Mouse (Mus musculus) yolk sac, embryonic 10.5 days (tissue): ENCODE measurements around the gene Arhgef3.

Experiments used
- DNase-seq: peaks from one replicate; pipeline ENCODE4 v3.0.0-alpha.2; 2017; ENCODE audit warnings: low spot score

Arhgef3 gene

DNA sequence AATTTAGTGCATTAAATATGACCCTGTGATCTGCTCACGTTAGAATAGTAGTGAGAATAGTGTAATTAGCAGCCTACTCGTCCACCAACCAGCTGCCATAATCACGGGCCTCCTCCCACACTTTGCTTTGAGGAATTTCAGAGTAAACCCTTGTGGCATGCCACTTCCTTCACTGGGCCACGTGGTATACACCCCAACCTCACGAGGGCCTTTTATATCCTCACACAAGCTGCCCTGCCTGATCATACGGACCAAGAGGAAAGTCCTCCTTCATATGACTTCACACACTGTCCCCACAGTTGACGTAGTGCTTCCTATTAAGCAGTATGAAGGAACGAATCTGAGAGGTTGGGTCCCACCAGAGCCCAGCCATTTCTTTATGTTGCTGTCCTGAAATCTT is 202.4 kb downstream of the Arhgef3 start:
- DNase-seq = no peak

DNA sequence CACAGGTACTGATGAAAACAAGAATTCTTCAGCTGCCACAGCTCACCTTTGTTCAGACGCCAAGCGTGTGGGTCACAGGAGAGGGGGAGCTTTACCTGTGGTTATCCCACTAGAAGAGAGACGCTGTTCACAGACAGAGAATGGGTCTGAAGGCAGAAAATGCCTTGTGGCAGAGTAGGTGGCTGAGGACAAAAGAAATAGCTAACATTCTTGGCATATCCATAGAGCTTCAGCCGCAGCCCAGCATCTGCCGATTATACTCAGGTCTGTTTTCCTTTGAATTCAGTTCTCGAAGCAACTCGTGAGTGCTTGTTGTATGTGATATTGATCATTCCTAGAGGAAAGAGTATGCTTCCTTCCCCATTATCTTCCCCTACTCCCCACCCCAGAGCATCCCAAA is 204.7 kb downstream of the Arhgef3 start:
- DNase-seq = no peak

DNA sequence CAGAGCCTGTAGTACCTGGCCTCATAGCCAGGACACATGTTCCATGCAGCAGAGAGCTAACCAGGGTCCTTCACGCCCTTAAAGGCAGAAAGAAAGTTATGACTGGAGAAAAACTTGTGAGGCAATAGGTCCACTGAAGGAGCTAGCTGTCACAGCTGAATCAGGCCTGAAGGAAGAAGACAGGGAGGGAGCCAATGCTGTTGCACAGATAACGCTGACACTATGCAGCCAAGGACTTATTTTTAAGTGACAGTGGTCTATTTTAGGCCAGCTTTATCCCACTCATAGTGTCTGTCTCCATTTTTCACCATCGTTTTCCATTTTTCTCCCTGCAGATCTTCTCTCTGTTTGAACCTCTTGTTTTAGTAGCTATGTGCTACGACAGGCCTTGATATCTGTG is 207.3 kb downstream of the Arhgef3 start:
- DNase-seq = no peak

DNA sequence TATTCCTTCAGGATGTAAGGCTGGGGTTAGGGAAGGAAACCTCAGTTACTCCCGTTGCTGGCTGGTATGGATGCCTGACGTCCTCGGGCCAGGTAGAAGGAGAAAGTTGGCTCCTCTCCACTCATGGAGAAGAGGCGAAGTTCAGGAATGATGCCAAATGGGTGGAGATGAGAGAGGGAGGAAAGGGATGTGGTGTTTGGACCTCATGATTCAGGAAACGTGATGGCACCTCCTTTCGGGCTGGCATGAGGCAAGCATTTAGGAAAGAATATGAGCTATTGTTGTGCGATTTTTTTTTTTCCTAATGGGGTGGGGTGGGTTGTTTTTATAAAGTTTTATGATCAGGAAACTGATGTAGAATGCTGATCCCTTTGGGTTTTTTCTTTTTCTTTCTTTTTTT is 210.0 kb downstream of the Arhgef3 start:
- DNase-seq = no peak

DNA sequence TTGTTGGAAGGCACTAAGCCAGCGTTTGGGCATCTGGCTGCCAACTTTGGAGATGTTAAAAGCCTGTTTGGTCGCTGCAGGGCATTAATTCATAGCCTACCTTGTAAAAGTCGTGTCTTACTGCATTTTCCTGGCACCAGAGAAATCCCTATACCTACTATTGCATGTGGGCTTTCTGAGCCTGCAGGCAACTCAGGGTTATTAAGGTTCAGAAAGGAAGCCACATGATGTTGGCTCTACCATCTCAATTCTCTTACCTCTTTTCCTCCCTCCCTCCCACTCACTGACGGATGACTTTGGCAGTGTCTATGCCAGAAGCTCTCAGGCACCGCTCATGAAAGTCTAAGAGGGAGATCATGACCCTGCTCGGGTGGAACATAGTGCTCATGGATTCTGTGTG is 210.8 kb downstream of the Arhgef3 start:
- DNase-seq = no peak

DNA sequence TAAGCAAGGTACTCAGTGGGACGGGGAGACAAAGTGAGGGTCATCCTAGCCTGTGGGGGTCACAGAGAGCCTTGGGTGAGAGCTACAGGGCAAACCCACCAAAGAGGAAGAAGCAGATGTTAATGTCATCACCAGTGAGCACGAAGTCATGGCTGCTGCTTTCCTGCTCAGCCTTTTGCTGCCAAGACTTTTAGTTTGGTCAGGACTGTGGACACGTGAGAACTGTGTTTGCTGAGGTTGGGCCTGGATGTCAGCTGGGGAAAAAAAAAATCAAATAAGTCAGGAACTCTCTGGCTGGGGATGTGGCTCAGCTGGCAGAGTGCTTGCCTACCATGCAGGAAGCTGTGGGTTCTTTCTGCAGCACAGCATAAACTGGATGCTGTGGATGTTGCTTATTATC is 213.2 kb downstream of the Arhgef3 start:
- no peak for DNase-seq

- no peak for DNase-seq
Measured at GRCm38 (mm10) chr14:27328952-27329351, 214.3 kb downstream of the Arhgef3 start.

- peak; percentile 59 for DNase-seq
Measured at GRCm38 (mm10) chr14:27331490-27332035, 216.9 kb downstream of the Arhgef3 start.

DNA sequence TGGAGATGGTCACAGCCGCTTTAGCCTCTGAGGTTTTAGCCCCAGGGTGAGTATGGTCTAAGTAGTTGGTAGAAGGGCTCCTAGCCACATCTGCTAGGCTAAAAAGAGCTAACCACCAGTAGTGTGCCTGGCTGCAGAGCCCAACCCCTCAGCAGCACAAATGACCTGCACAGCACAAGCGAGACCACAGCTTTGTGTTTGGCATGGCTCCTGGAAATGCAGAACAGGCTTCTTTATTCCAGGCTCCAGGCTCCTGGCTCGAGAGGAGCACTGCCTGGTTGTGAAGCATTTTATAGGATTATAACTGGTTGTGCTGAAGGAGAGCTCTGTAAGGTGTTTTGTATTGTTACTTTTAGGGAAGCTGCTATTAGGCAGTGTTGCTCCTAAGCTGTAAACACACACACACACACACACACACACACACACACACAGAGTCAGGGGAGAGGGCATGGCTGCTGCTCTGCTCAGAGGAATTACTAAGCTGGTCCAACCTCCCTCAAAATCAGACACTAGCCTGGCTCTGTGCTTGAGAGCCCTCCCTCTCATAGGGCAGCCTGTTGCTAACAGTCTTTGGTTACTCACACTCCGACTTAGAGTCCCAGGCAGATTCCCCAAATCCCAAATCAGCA is 217.8 kb downstream of the Arhgef3 start:
- no peak for DNase-seq

DNA sequence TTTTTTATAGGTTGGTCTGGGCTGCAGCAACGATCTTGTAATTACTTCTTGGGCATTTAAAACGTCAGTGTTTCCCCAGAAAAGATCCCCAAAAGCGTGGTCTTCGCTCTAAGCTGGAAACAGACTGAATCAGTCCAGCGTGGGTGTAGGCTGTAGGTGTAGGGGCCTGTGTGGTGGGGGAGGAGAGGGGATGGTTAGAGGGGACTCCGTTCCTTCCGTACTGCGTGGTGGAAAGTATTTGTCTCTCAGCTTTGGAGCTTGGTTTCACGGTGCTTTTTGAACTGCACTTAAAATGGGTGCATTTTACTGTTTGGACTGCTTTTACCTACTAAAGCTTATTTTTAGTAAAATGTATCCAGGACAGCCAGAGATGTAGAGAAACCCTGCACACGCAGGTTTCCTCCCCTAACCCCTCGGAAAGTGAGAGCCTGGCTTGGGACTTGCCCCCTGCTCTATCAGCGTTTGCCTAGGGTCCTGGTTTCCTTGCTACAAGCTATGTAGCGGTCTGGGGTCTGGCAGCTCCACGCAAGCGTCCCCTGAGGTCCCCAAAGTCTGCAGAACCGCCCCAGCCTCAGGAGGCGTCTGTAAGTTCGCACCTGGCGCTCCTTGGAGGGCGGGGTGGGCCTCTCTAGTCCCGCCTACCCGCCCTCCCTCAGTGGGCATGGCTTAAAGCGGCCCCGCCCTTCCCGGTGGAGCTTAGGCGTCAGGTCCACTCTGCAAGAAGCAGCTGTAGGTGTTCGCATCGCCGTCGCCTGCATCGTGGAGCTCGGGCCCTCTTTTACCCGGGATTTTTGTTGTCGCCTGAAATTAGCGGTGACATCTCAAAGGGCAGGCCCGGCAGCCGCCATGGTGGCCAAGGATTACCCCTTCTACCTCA is 220.9 kb downstream of the Arhgef3 start:
- peak; percentile 90 for DNase-seq

DNA sequence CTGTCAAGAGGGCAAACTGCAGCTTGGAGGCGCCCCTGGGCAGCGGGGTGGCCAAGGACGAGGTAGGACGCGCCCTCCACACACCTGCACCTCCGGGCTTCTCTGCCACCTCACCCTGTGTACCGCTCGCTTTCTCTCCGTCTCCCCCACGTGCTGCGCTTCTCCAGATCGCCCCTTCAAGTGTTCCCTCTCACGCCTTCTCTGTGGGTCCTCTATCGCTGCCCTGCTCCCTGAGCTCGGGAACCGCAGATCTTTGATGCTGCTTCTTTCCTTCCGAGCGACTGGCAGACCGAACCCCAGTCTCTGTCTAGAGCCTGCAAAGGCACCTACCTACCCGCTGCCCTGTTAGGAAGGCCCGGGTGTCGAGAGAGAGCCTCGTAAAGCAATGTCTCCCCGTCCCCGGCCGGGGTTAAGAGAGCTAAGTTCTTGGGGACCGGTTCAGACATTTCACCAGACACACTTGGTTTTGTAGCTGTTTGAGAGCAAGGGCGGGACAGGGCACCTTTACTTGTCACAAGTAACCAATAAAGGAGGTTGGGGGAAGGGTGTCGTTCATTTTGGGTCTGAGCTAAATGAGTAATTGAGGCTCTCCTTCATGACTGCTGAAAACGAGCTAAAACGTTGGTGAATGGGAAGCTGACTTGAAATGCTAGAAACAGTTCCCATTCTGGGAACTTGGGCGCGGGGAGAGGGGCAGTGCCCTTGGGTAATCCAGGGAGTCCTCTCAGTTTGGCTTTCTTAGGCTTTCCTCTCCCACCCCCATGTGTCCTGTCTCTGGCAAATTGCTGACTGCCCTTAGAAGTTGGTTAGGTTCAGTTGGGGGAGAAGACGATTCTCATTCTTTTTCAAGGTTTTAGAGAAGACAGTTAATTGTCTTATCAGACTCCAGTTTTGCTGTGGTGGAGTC is 221.8 kb downstream of the Arhgef3 start:
- DNase-seq = no peak

GRCm38 (mm10) chr14:27337156-27337555 is 222.5 kb downstream of the Arhgef3 start:
- peak; percentile 63 for DNase-seq

DNA sequence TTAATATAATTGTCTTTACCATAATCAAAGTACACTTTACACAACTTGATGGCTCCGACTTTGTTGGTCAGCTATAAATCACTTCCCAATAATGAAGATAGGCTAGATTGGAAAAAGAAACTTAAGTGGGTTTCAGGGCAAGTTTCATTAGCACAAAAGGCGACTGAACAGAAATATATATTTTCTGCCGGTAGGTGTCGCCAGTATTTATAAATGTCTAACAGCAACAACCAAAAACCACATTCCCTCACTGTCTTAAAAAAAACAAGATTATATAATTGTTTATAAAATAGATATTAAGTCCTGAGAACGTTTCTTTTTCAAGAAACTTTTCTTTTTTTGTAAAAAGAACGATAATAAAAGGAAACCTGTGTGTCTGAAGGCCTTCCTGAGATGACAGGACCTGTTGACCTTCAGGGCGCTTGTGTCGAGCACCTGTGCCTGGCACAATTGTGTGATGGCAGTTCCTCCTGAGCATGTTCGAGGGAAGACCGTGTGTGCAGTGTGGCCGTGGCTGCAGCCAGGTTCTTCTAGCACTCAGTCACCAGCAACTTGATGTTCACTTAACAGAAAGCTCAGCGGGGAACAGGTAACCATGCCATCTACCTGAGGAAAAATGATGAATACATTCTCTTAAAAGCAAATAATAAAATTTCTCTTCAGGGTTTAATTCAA is 223.5 kb downstream of the Arhgef3 start:
- no peak for DNase-seq

- DNase-seq = no peak
Measured at GRCm38 (mm10) chr14:27340682-27341415, 226.2 kb downstream of the Arhgef3 start.

DNA sequence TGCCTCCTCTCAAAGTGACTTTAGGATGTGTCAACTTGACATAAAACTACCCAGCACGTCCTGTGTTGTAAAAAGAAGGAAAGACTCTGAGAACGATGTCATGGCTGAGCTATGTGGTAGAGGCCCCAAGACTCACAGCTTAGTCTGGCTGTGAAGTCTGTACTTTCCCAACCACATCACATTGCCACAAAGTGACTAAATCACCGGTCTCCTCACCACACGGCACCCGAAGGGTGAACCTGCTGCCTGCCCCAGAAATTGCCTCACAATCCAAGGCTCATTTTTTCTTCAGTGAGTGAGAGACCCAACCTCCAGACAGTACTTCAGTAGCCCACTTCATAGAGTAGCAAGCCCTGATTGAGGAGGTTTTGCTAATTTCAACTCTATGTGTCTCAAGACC is 226.8 kb downstream of the Arhgef3 start:
- DNase-seq = no peak

DNA sequence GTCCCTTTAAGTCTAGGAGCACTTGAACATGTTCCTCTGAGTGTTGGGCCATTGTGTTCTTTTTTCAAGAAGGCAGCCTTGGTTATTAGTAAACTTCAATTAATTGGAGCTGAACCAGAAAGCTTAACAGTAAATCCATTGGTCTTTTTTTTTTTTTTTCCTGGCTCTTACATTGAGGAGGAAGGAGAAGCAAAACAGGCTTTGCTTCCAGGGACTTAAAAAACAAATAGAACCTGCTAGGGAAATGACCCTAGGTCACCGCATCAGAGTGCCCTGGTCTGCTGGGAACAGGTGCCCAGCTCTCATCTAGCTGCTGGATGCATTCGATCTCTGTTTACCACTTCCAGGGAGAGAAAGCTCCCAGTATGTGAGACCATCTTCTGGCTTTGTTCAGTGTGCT is 227.8 kb downstream of the Arhgef3 start:
- no peak for DNase-seq

DNA sequence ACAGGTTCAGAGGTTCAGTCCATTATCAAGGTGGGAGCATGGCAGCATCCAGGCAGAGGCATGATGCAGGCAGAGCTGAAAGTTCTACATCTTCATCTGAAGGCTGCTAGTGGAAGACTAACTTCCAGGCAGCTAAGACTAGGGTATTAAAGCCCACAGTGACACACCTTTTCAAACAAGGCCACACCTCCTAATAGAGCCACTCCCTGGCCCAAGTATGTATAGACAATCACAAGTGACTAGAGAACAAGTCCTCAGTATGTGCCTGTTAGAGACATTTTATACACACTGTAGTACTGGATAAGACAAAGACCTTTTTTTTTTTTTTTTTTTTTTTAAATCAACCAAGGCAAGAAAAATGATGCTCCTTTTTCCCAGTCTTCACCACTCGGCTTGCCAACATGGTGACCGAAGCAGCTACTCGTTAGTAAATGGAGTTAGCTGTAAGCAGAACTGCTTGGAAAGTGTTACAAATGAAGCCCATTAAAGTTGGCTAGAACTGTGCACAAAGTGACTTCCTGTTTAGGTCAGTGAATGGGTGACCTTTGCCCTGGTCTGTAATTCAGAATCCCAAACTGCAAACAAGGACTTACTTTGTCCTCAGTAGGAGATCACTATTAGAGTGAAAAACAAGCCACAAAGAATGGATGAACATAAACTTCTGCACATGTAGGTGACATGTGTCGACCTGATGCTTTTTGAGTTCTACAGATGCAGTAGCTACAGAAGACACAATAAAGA is 229.7 kb downstream of the Arhgef3 start:
- peak; percentile 56 for DNase-seq

- peak; percentile 66 for DNase-seq
Measured at GRCm38 (mm10) chr14:27345051-27345885, 230.6 kb downstream of the Arhgef3 start.

- no peak for DNase-seq
Measured at GRCm38 (mm10) chr14:27347224-27347623, 232.5 kb downstream of the Arhgef3 start.
